Mouse (Mus musculus): ENCODE data around the gene Usp22. TPM values are rescaled to one million over a fixed set of nuclear protein-coding genes. Genes with fewer than 3 reads are reported as not detected.

Usp22 gene
- polyA plus RNA-seq (2014; fragmentation: Nextera tagmentation; extraction: Ambion mirVana) = 284 and 292 TPM in 2 replicates

GRCm38 (mm10) chr11:61174821-61175658, at the start of gene Usp22:
Gene Usp22, minus strand, starts transcription at chr11:61175055.
- peak within 1 kb of the TSS; percentile 98 for H3K4me3 ChIP-seq (ENCODE audit: low read depth, low read length)
- under 1% methylated on average over 69 of the region's 69 CpGs for WGBS
- H3K4me1 ChIP-seq (ENCODE audit: control insufficient read depth, insufficient read depth, low read length) = peaks cover 16% of the 10 kb centered on the region
- H3K9ac ChIP-seq (ENCODE audit: low read length) = peak within 1 kb of the TSS; percentile 100
- peak within 1 kb of the TSS; percentile 62 for H3K4me2 ChIP-seq
- DNase-seq (ENCODE audit: low spot score, missing footprints) (peak; percentile 99), ATAC-seq (ENCODE audit: low FRiP score) (peak; percentile 99)
- H3K36me3 ChIP-seq (ENCODE audit: control insufficient read depth, insufficient read depth, low read length) = no peaks in the 10 kb centered on the region
- no peaks in the 10 kb centered on the region for H3K27me3 ChIP-seq (ENCODE audit: control insufficient read depth, insufficient read depth, low read length)
- peak within 1 kb of the TSS; percentile 91 for H3K27ac ChIP-seq (ENCODE audit: low read depth, low read length)
- no peaks in the 10 kb centered on the region for H3K9me3 ChIP-seq (ENCODE audit: control insufficient read depth, low read length)

DNA sequence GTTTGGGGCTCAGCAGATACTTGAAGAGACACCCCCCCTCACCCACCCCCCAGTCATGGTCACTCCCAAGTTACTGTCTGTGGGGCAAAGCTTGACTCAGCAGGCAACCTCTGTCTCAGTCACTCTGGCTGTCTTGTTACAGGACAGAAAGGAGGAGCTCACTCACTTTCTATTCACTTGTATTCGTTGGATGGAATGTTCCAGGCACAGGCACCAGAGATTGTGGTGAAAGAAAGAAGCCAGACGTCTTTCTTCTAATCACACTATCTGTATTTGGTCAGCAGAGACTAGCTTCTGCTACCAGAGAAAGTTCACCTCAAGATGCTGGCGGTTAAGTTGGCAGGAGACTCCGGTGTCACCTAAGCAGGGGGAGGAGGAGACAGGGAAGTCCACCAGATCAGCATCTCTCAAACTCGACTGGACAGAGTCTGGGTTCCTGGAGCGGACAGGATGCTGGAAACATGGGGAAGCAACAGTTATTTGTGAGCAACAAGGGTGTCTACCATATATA, 49.4 kb upstream of the Usp22 start:
- no peak overlapping the region for H3K9ac ChIP-seq (ENCODE audit: low read length)
- H3K27ac ChIP-seq (ENCODE audit: low read depth, low read length) = no peak overlapping the region
- WGBS = 83% methylated on average over 6 of the region's 6 CpGs
- no peak overlapping the region for H3K4me3 ChIP-seq (ENCODE audit: low read depth, low read length)
- H3K9me3 ChIP-seq (ENCODE audit: control insufficient read depth, low read length) = no peaks in the 10 kb centered on the region
- H3K27me3 ChIP-seq (ENCODE audit: control insufficient read depth, insufficient read depth, low read length) = no peaks in the 10 kb centered on the region
- no peak for ATAC-seq (ENCODE audit: low FRiP score)
- H3K4me2 ChIP-seq = no peak overlapping the region
- H3K4me1 ChIP-seq (ENCODE audit: control insufficient read depth, insufficient read depth, low read length) = no peaks in the 10 kb centered on the region
- no peaks in the 10 kb centered on the region for H3K36me3 ChIP-seq (ENCODE audit: control insufficient read depth, insufficient read depth, low read length)
- DNase-seq (ENCODE audit: low spot score, missing footprints) = no peak

DNA sequence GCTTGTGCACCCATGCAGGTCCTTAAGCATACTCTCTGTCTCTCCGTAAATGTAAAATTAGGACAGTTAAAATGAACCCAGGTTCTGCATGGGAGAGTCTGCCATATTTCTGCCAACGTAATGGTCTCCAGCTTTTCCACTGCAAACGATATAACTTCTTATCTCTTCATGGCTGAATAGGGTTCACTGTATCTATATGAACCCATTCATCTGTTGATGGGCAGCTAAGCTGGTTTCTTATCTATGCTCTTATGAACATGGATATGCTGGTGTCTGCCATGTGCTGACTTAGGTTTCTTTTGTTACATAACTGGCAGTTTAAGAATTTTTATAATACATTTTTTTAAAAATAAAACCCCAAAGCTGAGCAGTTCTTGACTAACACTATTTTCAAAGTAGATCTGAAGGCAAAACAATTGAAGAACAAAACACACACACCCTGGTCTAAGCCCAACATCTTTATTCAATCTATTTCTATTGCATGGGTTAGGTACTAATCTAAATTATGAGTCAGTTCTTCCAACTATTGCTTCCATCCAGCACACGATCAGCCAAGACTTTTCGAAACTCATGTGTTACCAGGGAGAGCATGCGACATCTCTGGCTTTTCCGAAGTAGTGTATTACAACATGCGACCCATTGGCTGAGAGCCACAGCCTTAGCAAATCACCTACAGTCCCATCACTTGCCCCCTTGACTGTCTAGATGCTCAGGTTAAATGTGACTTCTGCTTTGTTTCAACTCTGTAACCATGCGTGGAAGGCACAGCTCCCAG, 48.3 kb upstream of the Usp22 start:
- Histone ChIP-seq H3K9me3 (ENCODE audit: control insufficient read depth, low read length) (no peaks in the 10 kb centered on the region), H3K36me3 (ENCODE audit: control insufficient read depth, insufficient read depth, low read length) (no peaks in the 10 kb centered on the region), H3K4me3 (ENCODE audit: low read depth, low read length) (no peak overlapping the region), H3K27me3 (ENCODE audit: control insufficient read depth, insufficient read depth, low read length) (no peaks in the 10 kb centered on the region), H3K9ac (ENCODE audit: low read length) (no peak overlapping the region), H3K4me2 (no peak overlapping the region), H3K27ac (ENCODE audit: low read depth, low read length) (no peak overlapping the region), H3K4me1 (ENCODE audit: control insufficient read depth, insufficient read depth, low read length) (no peaks in the 10 kb centered on the region)
- no peak for DNase-seq (ENCODE audit: low spot score, missing footprints)
- no peak for ATAC-seq (ENCODE audit: low FRiP score)
- 92% methylated on average over 9 of the region's 9 CpGs for WGBS

DNA sequence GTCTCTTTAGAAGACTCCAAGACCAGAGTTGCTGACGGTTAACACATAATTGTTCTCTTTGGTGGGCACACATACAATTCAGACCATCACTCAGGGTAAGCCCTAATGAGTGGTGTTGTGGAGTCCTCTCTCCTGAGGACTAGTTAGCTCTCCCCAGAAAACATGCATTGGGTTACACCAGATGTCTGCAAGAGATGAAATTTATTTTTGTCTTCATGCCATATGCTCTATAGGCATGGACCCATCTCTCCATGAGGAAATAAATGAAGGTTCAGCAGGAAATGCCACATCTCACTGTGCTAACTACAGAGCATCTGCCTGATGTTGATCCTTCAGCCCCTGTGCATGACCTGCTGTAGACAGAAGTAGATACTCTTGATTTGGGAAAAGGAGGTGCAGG, 47.2 kb upstream of the Usp22 start:
- no peak overlapping the region for H3K4me3 ChIP-seq (ENCODE audit: low read depth, low read length)
- no peaks in the 10 kb centered on the region for H3K9me3 ChIP-seq (ENCODE audit: control insufficient read depth, low read length)
- no peak overlapping the region for H3K9ac ChIP-seq (ENCODE audit: low read length)
- ATAC-seq (ENCODE audit: low FRiP score) (no peak), DNase-seq (ENCODE audit: low spot score, missing footprints) (no peak)
- no peaks in the 10 kb centered on the region for H3K36me3 ChIP-seq (ENCODE audit: control insufficient read depth, insufficient read depth, low read length)
- no peak overlapping the region for H3K4me2 ChIP-seq
- WGBS = 74% methylated on average over 1 of the region's 1 CpGs
- no peaks in the 10 kb centered on the region for H3K4me1 ChIP-seq (ENCODE audit: control insufficient read depth, insufficient read depth, low read length)
- H3K27ac ChIP-seq (ENCODE audit: low read depth, low read length) = no peak overlapping the region
- H3K27me3 ChIP-seq (ENCODE audit: control insufficient read depth, insufficient read depth, low read length) = no peaks in the 10 kb centered on the region

DNA sequence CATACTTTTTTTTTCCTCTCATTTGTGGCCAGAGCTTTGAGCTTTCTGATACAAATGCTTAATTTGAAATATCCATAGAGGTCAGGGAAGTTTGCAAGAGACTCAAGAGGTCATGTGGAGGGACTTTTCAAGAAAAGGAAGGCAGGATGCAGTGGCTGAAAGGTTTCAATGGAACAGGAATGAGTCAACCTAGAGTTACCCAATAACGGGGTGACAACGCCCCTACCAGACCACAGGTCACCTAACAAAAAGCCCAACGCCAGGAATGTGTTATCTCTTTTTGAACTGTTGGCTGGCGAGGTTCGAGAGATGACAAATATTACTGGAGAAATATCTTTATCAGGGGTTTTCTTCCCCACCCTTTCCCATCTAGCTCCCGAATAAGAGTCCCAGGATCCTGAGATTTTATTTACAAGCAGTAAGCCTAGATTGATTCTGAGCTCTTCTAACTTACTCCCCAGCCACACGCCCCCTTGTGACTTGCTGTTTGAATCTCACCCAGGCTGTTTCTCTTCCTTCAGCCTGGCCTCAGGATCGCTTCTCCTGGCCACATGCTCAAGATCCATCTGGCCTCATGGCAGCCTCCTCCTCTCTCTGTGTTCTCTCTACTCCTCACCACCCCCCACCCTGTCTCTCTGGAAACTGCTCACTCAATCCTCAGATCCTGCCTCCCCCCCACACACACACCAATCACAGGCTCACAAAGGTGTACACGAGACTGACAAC, 45.5 kb upstream of the Usp22 start:
- Histone ChIP-seq H3K9me3 (ENCODE audit: control insufficient read depth, low read length) (no peaks in the 10 kb centered on the region), H3K4me1 (ENCODE audit: control insufficient read depth, insufficient read depth, low read length) (no peaks in the 10 kb centered on the region), H3K27ac (ENCODE audit: low read depth, low read length) (no peak overlapping the region), H3K36me3 (ENCODE audit: control insufficient read depth, insufficient read depth, low read length) (no peaks in the 10 kb centered on the region), H3K27me3 (ENCODE audit: control insufficient read depth, insufficient read depth, low read length) (no peaks in the 10 kb centered on the region), H3K4me2 (no peak overlapping the region), H3K4me3 (ENCODE audit: low read depth, low read length) (no peak overlapping the region), H3K9ac (ENCODE audit: low read length) (no peak overlapping the region)
- DNase-seq (ENCODE audit: low spot score, missing footprints) (no peak), ATAC-seq (ENCODE audit: low FRiP score) (no peak)
- WGBS = 70% methylated on average over 9 of the region's 9 CpGs

DNA sequence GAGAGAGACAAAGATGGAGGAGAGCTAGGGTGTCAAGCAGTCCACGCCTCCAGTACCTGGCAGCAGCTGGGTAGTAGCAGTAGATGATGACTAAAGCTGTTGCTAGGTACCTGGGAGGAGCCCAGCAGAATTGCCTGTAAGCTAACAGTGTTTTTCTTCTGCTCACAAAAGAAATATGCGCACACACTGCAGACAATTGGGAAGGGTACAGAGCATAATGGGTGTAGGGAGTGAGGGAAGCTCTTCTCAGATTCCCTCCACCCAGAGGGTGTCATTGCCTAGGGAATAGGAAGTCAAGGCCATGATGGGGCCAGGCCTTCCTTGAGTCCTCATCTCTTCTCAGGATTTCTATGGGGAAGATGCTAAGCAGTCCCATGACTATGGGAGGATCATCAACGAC, 41.1 kb upstream of the Usp22 start:
- Histone ChIP-seq H3K27ac (ENCODE audit: low read depth, low read length) (no peak overlapping the region), H3K27me3 (ENCODE audit: control insufficient read depth, insufficient read depth, low read length) (no peaks in the 10 kb centered on the region; the same call in 1 of the 2 replicates), H3K4me2 (no peak overlapping the region), H3K36me3 (ENCODE audit: control insufficient read depth, insufficient read depth, low read length) (no peaks in the 10 kb centered on the region), H3K9ac (ENCODE audit: low read length) (no peak overlapping the region), H3K9me3 (ENCODE audit: control insufficient read depth, low read length) (no peaks in the 10 kb centered on the region), H3K4me3 (ENCODE audit: low read depth, low read length) (no peak overlapping the region), H3K4me1 (ENCODE audit: control insufficient read depth, insufficient read depth, low read length) (no peaks in the 10 kb centered on the region)
- no peak for ATAC-seq (ENCODE audit: low FRiP score)
- WGBS = 87% methylated on average over 3 of the region's 3 CpGs
- DNase-seq (ENCODE audit: low spot score, missing footprints) = no peak

DNA sequence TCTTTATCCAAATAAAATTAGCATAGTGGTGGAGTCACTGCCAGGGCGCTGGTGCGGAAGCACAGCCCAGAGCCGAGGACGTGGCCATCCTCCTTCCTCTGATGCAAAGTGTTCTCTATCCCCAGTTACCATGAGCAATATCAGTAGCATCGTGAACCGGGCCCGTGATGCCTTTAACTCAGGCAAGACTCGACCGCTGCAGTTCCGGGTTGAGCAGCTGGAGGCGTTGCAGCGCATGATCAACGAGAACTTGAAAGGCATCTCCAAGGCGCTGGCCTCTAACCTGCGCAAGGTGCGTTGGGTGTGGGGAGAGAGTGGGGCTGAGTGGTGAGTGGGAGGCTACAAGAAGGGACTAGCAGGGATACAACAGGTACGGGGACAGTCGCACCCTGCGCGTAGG, 37.2 kb upstream of the Usp22 start:
- no peak overlapping the region for H3K4me3 ChIP-seq (ENCODE audit: low read depth, low read length)
- H3K4me1 ChIP-seq (ENCODE audit: control insufficient read depth, insufficient read depth, low read length) = no peaks in the 10 kb centered on the region
- H3K4me2 ChIP-seq = no peak overlapping the region
- no peaks in the 10 kb centered on the region; the same call in 1 of the 2 replicates for H3K27me3 ChIP-seq (ENCODE audit: control insufficient read depth, insufficient read depth, low read length)
- no peaks in the 10 kb centered on the region for H3K36me3 ChIP-seq (ENCODE audit: control insufficient read depth, insufficient read depth, low read length)
- H3K9me3 ChIP-seq (ENCODE audit: control insufficient read depth, low read length) = no peaks in the 10 kb centered on the region
- H3K27ac ChIP-seq (ENCODE audit: low read depth, low read length) = no peak overlapping the region
- ATAC-seq (ENCODE audit: low FRiP score) = no peak
- no peak overlapping the region for H3K9ac ChIP-seq (ENCODE audit: low read length)
- WGBS = 40% methylated on average over 20 of the region's 20 CpGs
- no peak for DNase-seq (ENCODE audit: low spot score, missing footprints)

DNA sequence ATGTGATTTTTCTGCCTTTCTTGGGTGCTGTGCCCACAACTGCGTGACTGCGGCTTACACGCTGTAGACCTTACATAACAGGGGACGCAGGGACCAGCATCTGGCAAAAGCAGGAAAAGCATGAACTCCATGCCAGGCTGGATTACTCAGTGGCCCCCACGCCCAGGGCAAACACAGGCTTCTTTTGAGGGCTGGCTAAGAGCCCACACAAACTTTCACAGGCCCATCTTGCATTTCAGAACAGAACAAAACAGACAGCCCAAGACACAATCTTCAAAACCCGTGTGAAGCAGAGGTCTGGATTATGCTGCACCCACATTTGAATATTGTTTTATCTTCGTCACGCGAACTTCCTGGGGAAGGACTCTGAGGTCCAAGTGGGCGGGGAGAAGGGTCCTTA, 33.5 kb upstream of the Usp22 start:
- Histone ChIP-seq H3K27me3 (ENCODE audit: control insufficient read depth, insufficient read depth, low read length) (no peaks in the 10 kb centered on the region; the same call in 1 of the 2 replicates), H3K27ac (ENCODE audit: low read depth, low read length) (no peak overlapping the region), H3K9ac (ENCODE audit: low read length) (no peak overlapping the region), H3K9me3 (ENCODE audit: control insufficient read depth, low read length) (no peaks in the 10 kb centered on the region), H3K4me1 (ENCODE audit: control insufficient read depth, insufficient read depth, low read length) (no peaks in the 10 kb centered on the region), H3K36me3 (ENCODE audit: control insufficient read depth, insufficient read depth, low read length) (no peaks in the 10 kb centered on the region), H3K4me3 (ENCODE audit: low read depth, low read length) (no peak overlapping the region), H3K4me2 (no peak overlapping the region)
- no peak for DNase-seq (ENCODE audit: low spot score, missing footprints)
- no peak for ATAC-seq (ENCODE audit: low FRiP score)
- WGBS = 84% methylated on average over 10 of the region's 10 CpGs

Measured in midbrain, embryonic 11.5 days (tissue).